Mouse (Mus musculus): ENCODE results near the gene Rpia. TPM values are rescaled to one million over a fixed set of nuclear protein-coding genes. Genes with fewer than 3 reads are reported as not detected.

Rpia gene
- polyA plus RNA-seq, 1 experiment from 2014 or later = 2.3 TPM

- H3K9ac ChIP-seq (replicated peaks; ENCODE audit: low read length) = peak overlapping the region; percentile 50
- ATAC-seq (ENCODE audit: low FRiP score, low TSS enrichment) = peak; percentile 89
- H3K27me3 ChIP-seq (ENCODE audit: insufficient read depth, low read length) = no peaks in the 10 kb centered on the region
- H3K4me3 ChIP-seq (ENCODE audit: low read length) = peak overlapping the region; percentile 16
- H3K36me3 ChIP-seq (ENCODE audit: insufficient read depth, low read length) = no peaks in the 10 kb centered on the region
- peak overlapping the region; percentile 43; the same call in 1 of the 2 replicates for H3K27ac ChIP-seq (ENCODE audit: low read length)
- H3K4me1 ChIP-seq (ENCODE audit: insufficient read depth, low read length) = peaks cover 7% of the 10 kb centered on the region
- no peaks in the 10 kb centered on the region for H3K9me3 ChIP-seq (ENCODE audit: low read length)
- peak overlapping the region; percentile 40 for H3K4me2 ChIP-seq (replicated peaks; ENCODE audit: low read depth, low read length)
- WGBS = 18% methylated on average over 13 of the region's 13 CpGs
Observed at GRCm38 (mm10) chr6:70805820-70806513, 13.9 kb upstream of the Rpia start.

GRCm38 (mm10) chr6:70805267-70805666 is 13.2 kb upstream of the Rpia start:
- H3K36me3 ChIP-seq (ENCODE audit: insufficient read depth, low read length) = no peaks in the 10 kb centered on the region
- 14% methylated on average over 7 of the region's 7 CpGs for WGBS

DNA sequence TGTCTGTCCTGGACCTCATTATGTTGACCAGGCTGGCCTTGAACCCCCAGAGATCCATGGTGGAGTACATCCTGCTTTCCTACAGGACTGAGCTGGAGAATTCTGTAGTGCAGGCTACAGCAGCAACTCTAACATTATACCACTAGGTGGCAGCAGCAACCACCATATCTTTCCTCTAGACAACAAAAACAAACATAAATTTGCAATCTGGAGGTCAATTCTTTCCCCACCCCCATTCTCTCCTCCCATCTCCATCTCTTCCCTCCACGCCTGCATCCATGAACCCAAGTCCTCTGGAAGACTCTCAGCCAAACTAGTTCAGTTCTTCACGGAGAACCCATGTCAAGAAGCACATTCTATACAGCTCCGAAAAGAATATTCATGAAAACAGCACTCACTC is 12.6 kb upstream of the Rpia start:
- ATAC-seq (ENCODE audit: low FRiP score, low TSS enrichment) = no peak
- H3K27me3 ChIP-seq (ENCODE audit: insufficient read depth, low read length) = no peaks in the 10 kb centered on the region
- H3K4me3 ChIP-seq (ENCODE audit: low read length) = no peak overlapping the region
- H3K4me1 ChIP-seq (ENCODE audit: insufficient read depth, low read length) = peaks cover 7% of the 10 kb centered on the region
- H3K9me3 ChIP-seq (ENCODE audit: low read length) = no peaks in the 10 kb centered on the region
- WGBS = 28% methylated on average over 3 of the region's 3 CpGs
- H3K4me2 ChIP-seq (replicated peaks; ENCODE audit: low read depth, low read length) = peak overlapping the region; percentile 36; the same call in 1 of the 2 replicates
- no peaks in the 10 kb centered on the region for H3K36me3 ChIP-seq (ENCODE audit: insufficient read depth, low read length)
- no peak overlapping the region for H3K9ac ChIP-seq (replicated peaks; ENCODE audit: low read length)
- H3K27ac ChIP-seq (ENCODE audit: low read length) = no peak overlapping the region

More at GRCm38 (mm10) chr6:70805267-70805666, 13.2 kb upstream of the Rpia start:
- no peak overlapping the region for H3K9ac ChIP-seq (replicated peaks; ENCODE audit: low read length)
- peak; percentile 72; the same call in 1 of the 2 replicates for ATAC-seq (ENCODE audit: low FRiP score, low TSS enrichment)
- H3K4me2 ChIP-seq (replicated peaks; ENCODE audit: low read depth, low read length) = peak overlapping the region; percentile 40
- peaks cover 7% of the 10 kb centered on the region for H3K4me1 ChIP-seq (ENCODE audit: insufficient read depth, low read length)
- no peaks in the 10 kb centered on the region for H3K27me3 ChIP-seq (ENCODE audit: insufficient read depth, low read length)
- peak overlapping the region; percentile 16; the same call in 1 of the 2 replicates for H3K4me3 ChIP-seq (ENCODE audit: low read length)
- no peak overlapping the region for H3K27ac ChIP-seq (ENCODE audit: low read length)
- H3K9me3 ChIP-seq (ENCODE audit: low read length) = no peaks in the 10 kb centered on the region

- Histone ChIP-seq H3K4me2 (replicated peaks; ENCODE audit: low read depth, low read length) (no peak overlapping the region), H3K9ac (replicated peaks; ENCODE audit: low read length) (no peak overlapping the region), H3K9me3 (ENCODE audit: low read length) (no peaks in the 10 kb centered on the region), H3K27me3 (ENCODE audit: insufficient read depth, low read length) (no peaks in the 10 kb centered on the region), H3K4me1 (ENCODE audit: insufficient read depth, low read length) (peaks cover 4% of the 10 kb centered on the region; the same call in 1 of the 2 replicates), H3K36me3 (ENCODE audit: insufficient read depth, low read length) (no peaks in the 10 kb centered on the region), H3K4me3 (ENCODE audit: low read length) (no peak overlapping the region), H3K27ac (ENCODE audit: low read length) (0 out of 2 replicates have a peak overlapping the region, but pooled peaks have one; percentile 1)
- peak; percentile 75; the same call in 1 of the 2 replicates for ATAC-seq (ENCODE audit: low FRiP score, low TSS enrichment)
- WGBS = 21% methylated on average over 9 of the region's 9 CpGs
Observed at GRCm38 (mm10) chr6:70797581-70798251, 5.7 kb upstream of the Rpia start.

- Histone ChIP-seq H3K9me3 (ENCODE audit: low read length) (no peaks in the 10 kb centered on the region), H3K9ac (replicated peaks; ENCODE audit: low read length) (no peak overlapping the region), H3K4me2 (replicated peaks; ENCODE audit: low read depth, low read length) (no peak overlapping the region), H3K36me3 (ENCODE audit: insufficient read depth, low read length) (no peaks in the 10 kb centered on the region), H3K27me3 (ENCODE audit: insufficient read depth, low read length) (no peaks in the 10 kb centered on the region), H3K27ac (ENCODE audit: low read length) (peak overlapping the region; percentile 2; the same call in 1 of the 2 replicates), H3K4me3 (ENCODE audit: low read length) (no peak overlapping the region), H3K4me1 (ENCODE audit: insufficient read depth, low read length) (peaks cover 5% of the 10 kb centered on the region; the same call in 1 of the 2 replicates)
- 76% methylated on average over 6 of the region's 6 CpGs for WGBS
- no peak for ATAC-seq (ENCODE audit: low FRiP score, low TSS enrichment)
Observed at GRCm38 (mm10) chr6:70796940-70797339, 4.9 kb upstream of the Rpia start.

- peak; percentile 13; the same call in 1 of the 2 replicates for ATAC-seq (ENCODE audit: low FRiP score, low TSS enrichment)
- H3K36me3 ChIP-seq (ENCODE audit: insufficient read depth, low read length) = no peaks in the 10 kb centered on the region
- no peaks in the 10 kb centered on the region for H3K9me3 ChIP-seq (ENCODE audit: low read length)
- peaks cover 16% of the 10 kb centered on the region for H3K4me1 ChIP-seq (ENCODE audit: insufficient read depth, low read length)
- no peak overlapping the region for H3K27ac ChIP-seq (ENCODE audit: low read length)
- peak overlapping the region; percentile 67 for H3K9ac ChIP-seq (replicated peaks; ENCODE audit: low read length)
- 42% methylated on average over 8 of the region's 8 CpGs for WGBS
- peak overlapping the region; percentile 56 for H3K4me2 ChIP-seq (replicated peaks; ENCODE audit: low read depth, low read length)
- H3K27me3 ChIP-seq (ENCODE audit: insufficient read depth, low read length) = no peaks in the 10 kb centered on the region
- peak overlapping the region; percentile 64 for H3K4me3 ChIP-seq (ENCODE audit: low read length)
Observed at GRCm38 (mm10) chr6:70792644-70793043, 612 bp upstream of the Rpia start.

GRCm38 (mm10) chr6:70790852-70791761 is 925 bp downstream of the Rpia start:
- 6% methylated on average over 18 of the region's 18 CpGs for WGBS
- H3K36me3 ChIP-seq (ENCODE audit: insufficient read depth, low read length) = no peaks in the 10 kb centered on the region
- peak overlapping the region; percentile 64 for H3K4me3 ChIP-seq (ENCODE audit: low read length)
- no peaks in the 10 kb centered on the region for H3K9me3 ChIP-seq (ENCODE audit: low read length)
- H3K4me2 ChIP-seq (replicated peaks; ENCODE audit: low read depth, low read length) = peak overlapping the region; percentile 84
- H3K27ac ChIP-seq (ENCODE audit: low read length) = peak overlapping the region; percentile 64
- no peaks in the 10 kb centered on the region for H3K27me3 ChIP-seq (ENCODE audit: insufficient read depth, low read length)
- no peak; the same call in none of the 2 replicates for ATAC-seq (ENCODE audit: low FRiP score, low TSS enrichment)
- peak overlapping the region; percentile 69 for H3K9ac ChIP-seq (replicated peaks; ENCODE audit: low read length)
- peaks cover 22% of the 10 kb centered on the region for H3K4me1 ChIP-seq (ENCODE audit: insufficient read depth, low read length)

GRCm38 (mm10) chr6:70790034-70790650 is 1.9 kb downstream of the Rpia start:
- H3K4me1 ChIP-seq (ENCODE audit: insufficient read depth, low read length) = peaks cover 23% of the 10 kb centered on the region
- H3K27me3 ChIP-seq (ENCODE audit: insufficient read depth, low read length) = no peaks in the 10 kb centered on the region
- H3K9ac ChIP-seq (replicated peaks; ENCODE audit: low read length) = no peak overlapping the region
- ATAC-seq (ENCODE audit: low FRiP score, low TSS enrichment) = no peak
- no peaks in the 10 kb centered on the region for H3K36me3 ChIP-seq (ENCODE audit: insufficient read depth, low read length)
- H3K4me3 ChIP-seq (ENCODE audit: low read length) = peak overlapping the region; percentile 64; the same call in 1 of the 2 replicates
- H3K9me3 ChIP-seq (ENCODE audit: low read length) = no peaks in the 10 kb centered on the region
- 75% methylated on average over 9 of the region's 9 CpGs for whole genome bisulfite sequencing
- peak overlapping the region; percentile 84 for H3K4me2 ChIP-seq (replicated peaks; ENCODE audit: low read depth, low read length)
- no peak overlapping the region for H3K27ac ChIP-seq (ENCODE audit: low read length)

DNA sequence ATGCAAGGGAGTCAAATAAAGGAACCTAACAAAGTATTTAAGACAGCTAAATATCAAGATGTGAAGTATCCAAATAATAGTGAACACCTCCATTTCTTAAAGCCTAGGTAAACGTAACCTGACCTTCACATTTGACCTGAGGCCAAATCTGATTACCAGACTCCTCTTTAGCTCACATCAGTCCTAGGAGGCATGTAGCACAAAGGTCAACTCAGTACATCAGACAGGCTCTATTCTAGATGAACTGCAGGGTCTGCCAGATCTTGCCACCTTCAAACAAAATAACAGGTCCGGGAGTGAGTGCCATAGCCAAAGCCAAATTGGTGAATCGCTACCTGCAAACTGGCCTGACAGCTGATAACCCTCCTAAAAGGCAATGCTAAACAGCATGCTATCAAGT is 2.9 kb downstream of the Rpia start:
- H3K9ac ChIP-seq (replicated peaks; ENCODE audit: low read length) = no peak overlapping the region
- H3K4me1 ChIP-seq (ENCODE audit: insufficient read depth, low read length) = peaks cover 23% of the 10 kb centered on the region
- H3K27ac ChIP-seq (ENCODE audit: low read length) = no peak overlapping the region
- ATAC-seq (ENCODE audit: low FRiP score, low TSS enrichment) = no peak
- 93% methylated on average over 3 of the region's 3 CpGs for WGBS
- no peak overlapping the region for H3K4me3 ChIP-seq (ENCODE audit: low read length)
- H3K4me2 ChIP-seq (replicated peaks; ENCODE audit: low read depth, low read length) = no peak overlapping the region
- no peaks in the 10 kb centered on the region for H3K27me3 ChIP-seq (ENCODE audit: insufficient read depth, low read length)
- H3K36me3 ChIP-seq (ENCODE audit: insufficient read depth, low read length) = 0 out of 2 replicates have a peak, but pooled peaks cover 3% of the 10 kb centered on the region
- H3K9me3 ChIP-seq (ENCODE audit: low read length) = no peaks in the 10 kb centered on the region

Measured in kidney, embryonic 16.5 days (tissue).